In genomic region chr10:94371293-94371692, GRCm38 (mm10) we compare ENCODE assay signal across 17 mouse cellular contexts. TPM values are rescaled to one million over a fixed set of nuclear protein-coding genes. Genes with fewer than 3 reads are reported as not detected.
DNase-seq lines count a peak whose midpoint lies in the region; ATAC-seq lines count a peak whose summit lies in the region.
"Had no signal": no experiment of that assay in that cellular context is flagged by ENCODE, and none has a peak within 500 bp of the region (broad histone marks: within the 10 kb centered on the region; RNA-seq: fewer than 3 reads in every experiment).

No protein-coding gene starts in this region.

- no peak overlapping the region for H3K4me3 ChIP-seq in liver, embryonic 12.5 days
- no peak overlapping the region for H3K4me3 ChIP-seq in liver, embryonic 11.5 days (ENCODE audit: low read depth, low read length)
- H3K4me3 ChIP-seq: limb, embryonic 10.5 days; lung, embryonic 15.5 days had no signal

- no peaks in the 10 kb centered on the region for H3K27me3 ChIP-seq in liver, embryonic 12.5 days (replicated peaks)
- peaks cover 2% of the 10 kb centered on the region; the same call in 1 of the 2 replicates for H3K27me3 ChIP-seq in liver, embryonic 11.5 days (replicated peaks; ENCODE audit: control insufficient read depth, insufficient read depth, low read length)
- H3K27me3 ChIP-seq: CH12.LX; lung, embryonic 15.5 days had no signal

- no peak overlapping the region for H3K9ac ChIP-seq in liver, embryonic 12.5 days
- no peak overlapping the region for H3K9ac ChIP-seq in liver, embryonic 11.5 days (ENCODE audit: low read depth, low read length)
- H3K9ac ChIP-seq: lung, embryonic 15.5 days had no signal

- no peak overlapping the region for H3K4me2 ChIP-seq in liver, embryonic 12.5 days
- no peak overlapping the region for H3K4me2 ChIP-seq in liver, embryonic 11.5 days
- H3K4me2 ChIP-seq: lung, embryonic 15.5 days had no signal

- H3K36me3 ChIP-seq in liver, embryonic 12.5 days: no peaks in the 10 kb centered on the region
- H3K36me3 ChIP-seq in liver, embryonic 11.5 days (ENCODE audit: control insufficient read depth, insufficient read depth, low read length): no peaks in the 10 kb centered on the region
- H3K36me3 ChIP-seq: limb, embryonic 10.5 days; lung, embryonic 15.5 days had no signal

- WGBS in liver, embryonic 12.5 days (ENCODE audit: insufficient replicate concordance): 34% methylated on average over 2 of the region's 2 CpGs
- WGBS in liver, embryonic 11.5 days: 55% methylated on average over 2 of the region's 2 CpGs

- no peak for DNase-seq in cerebellum, adult 8-10 months
- no peak for DNase-seq in liver, embryonic 11.5 days (ENCODE audit: low spot score)
- DNase-seq in cerebellum, postnatal 10 days: peak; percentile 62 to 75
- DNase-seq in adrenal gland, postnatal 36 days: no peak
- DNase-seq in layer of hippocampus, adult 8-10 months (ENCODE audit: low spot score in 2 of 2): no peak
- DNase-seq: adrenal gland, postnatal 14 days; gastrocnemius, postnatal 10 days; kidney, adult 8-10 months; right cerebral cortex, adult 18-20 months; spleen, adult 18-20 months; thymus, postnatal 14 days had no signal

- H3K4me1 ChIP-seq in liver, embryonic 12.5 days: peaks cover 6% of the 10 kb centered on the region; the same call in 1 of the 2 replicates
- H3K4me1 ChIP-seq in liver, embryonic 11.5 days (replicated peaks; ENCODE audit: control insufficient read depth, insufficient read depth, low read length): no peaks in the 10 kb centered on the region
- H3K4me1 ChIP-seq: limb, embryonic 10.5 days; lung, embryonic 15.5 days had no signal

- peak; percentile 56 for ATAC-seq in cerebellum, adult (ENCODE audit: insufficient number of reproducible peaks, low FRiP score, low TSS enrichment)
- peak; percentile 62 for ATAC-seq in liver, embryonic 12.5 days
- ATAC-seq in liver, embryonic 11.5 days (replicated peaks; ENCODE audit: low FRiP score): no peak; the same call in 1 of the 2 replicates
- ATAC-seq in megakaryocyte progenitor cell, adult 5-6 weeks (replicated peaks; ENCODE audit: poor library complexity): peak; percentile 98

- no peak overlapping the region for H3K27ac ChIP-seq in liver, embryonic 12.5 days
- H3K27ac ChIP-seq in liver, embryonic 11.5 days (ENCODE audit: low read depth, low read length): no peak overlapping the region
- H3K27ac ChIP-seq: limb, embryonic 10.5 days; lung, embryonic 15.5 days had no signal

- no peaks in the 10 kb centered on the region for H3K9me3 ChIP-seq in liver, embryonic 12.5 days (replicated peaks)
- no peaks in the 10 kb centered on the region for H3K9me3 ChIP-seq in liver, embryonic 11.5 days (ENCODE audit: control insufficient read depth, low read length)
- H3K9me3 ChIP-seq: limb, embryonic 10.5 days; lung, embryonic 15.5 days had no signal

RNA-seq across cellular contexts. Expression of gene Tmcc3, which starts 59.5 kb away (rescaled TPM):
- polyA plus RNA-seq in liver, embryonic 12.5 days (2016; fragmentation: Nextera tagmentation; extraction: Ambion mirVana): 3.3 and 3.7 TPM in 2 replicates
- 5.1 and 5.6 TPM in 2 replicates for polyA plus RNA-seq in liver, embryonic 11.5 days (2014; fragmentation: Nextera tagmentation; extraction: Ambion mirVana)
- 0.49 and 1.3 TPM in 2 replicates for total RNA-seq in megakaryocyte progenitor cell, adult 5-6 weeks (2015)
- 0.78 TPM in 1 of 2 replicates, not detected in the other for total RNA-seq in megakaryocyte progenitor cell, adult 5-6 weeks (2017)
- 10 to 100 TPM; 19.9 to 31.3 TPM for total RNA-seq in adrenal gland, postnatal 36 days (2021)
- total RNA-seq in layer of hippocampus, adult 8-10 months (2022): 10 to 100 TPM; 49.1 to 63.0 (median 53.8) TPM

Comparison
In these comparisons a context has a peak if more than half of its experiments do, and no peak if none do; other contexts are left out.
1. DNase-seq: peak in cerebellum, postnatal 10 days (2 of 2); none in cerebellum, adult 8-10 months (single experiment), liver, embryonic 11.5 days (single experiment), adrenal gland, postnatal 36 days (0 of 2) and layer of hippocampus, adult 8-10 months (0 of 2).
2. RNA of gene Tmcc3, which starts 59.5 kb away (total RNA-seq): 49.1 to 63.0 TPM in layer of hippocampus, adult 8-10 months and 19.9 to 31.3 TPM in adrenal gland, postnatal 36 days; 0.49 to 1.3 TPM in megakaryocyte progenitor cell, adult 5-6 weeks; every median in the first group is over 4 times any median in the second.